Mouse (Mus musculus): Measurements from ENCODE around the gene Sec22b. TPM values are rescaled to one million over a fixed set of nuclear protein-coding genes. Genes with fewer than 3 reads are reported as not detected.

Sec22b gene
- total RNA-seq, 2 experiments from 2014 or later, result 93.0 to 193 TPM

GRCm38 (mm10) chr3:97901586-97901985, 596 bp downstream of the Sec22b start:
- DNase-seq (ENCODE audit: low spot score in 2 of 2), result no peak

- no peak for DNase-seq (ENCODE audit: low spot score in 2 of 2)
These were observed 8.7 kb downstream of the Sec22b start for GRCm38 (mm10) chr3:97909737-97910136.

- no peak for DNase-seq (ENCODE audit: low spot score in 2 of 2)
These were observed 10.1 kb downstream of the Sec22b start for GRCm38 (mm10) chr3:97911093-97911492.

DNA sequence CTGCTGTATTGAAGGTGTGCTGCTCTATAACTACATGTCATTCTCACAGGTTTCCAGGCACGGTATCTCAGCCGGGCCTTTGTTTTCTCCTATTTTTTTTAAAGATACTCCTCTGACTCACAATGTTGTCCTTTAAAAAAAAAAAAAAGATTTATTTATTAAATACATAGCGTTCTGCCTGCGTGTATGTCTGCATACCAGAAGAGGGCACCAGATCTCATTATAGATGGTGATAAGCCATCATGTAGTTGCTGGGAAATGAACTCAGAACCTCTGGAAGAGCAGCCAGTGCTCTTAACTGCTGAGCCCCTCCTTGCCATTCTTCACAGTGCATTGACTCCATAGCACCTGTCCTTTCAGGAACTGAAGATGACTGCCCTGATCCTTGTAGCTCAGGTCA, 14.1 kb downstream of the Sec22b start:
- no peak for DNase-seq (ENCODE audit: low spot score in 2 of 2)

DNA sequence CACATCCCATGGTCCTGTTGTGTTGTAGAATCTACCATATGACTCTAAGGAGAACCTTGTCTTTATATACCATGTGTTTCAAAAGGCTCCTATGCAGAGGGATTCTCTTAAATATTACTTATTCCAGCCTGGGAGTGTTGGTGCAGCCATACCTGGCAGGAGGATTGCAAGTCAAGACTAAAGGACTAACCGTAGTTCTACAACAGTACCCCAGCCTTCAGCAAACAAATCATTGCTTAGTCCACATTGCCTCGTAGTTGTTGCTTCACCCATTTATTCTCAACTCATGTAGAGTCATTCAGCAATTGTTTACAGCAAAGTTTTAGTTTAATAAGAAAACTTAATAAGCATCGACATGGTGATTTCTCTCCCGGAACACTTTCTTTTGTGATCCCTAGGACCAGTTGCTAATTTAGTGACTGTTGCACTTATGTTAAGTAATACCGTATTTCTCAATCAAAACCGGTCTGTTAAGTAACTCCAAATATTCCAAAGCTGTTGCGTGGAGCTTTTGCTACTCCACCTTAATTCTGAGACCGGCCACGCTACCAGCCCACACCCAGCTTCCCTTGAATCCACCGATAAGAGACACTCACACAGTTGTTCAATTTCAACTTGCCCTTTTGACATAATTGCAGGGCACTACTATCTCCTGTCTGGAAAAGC, 18.0 kb downstream of the Sec22b start:
- no peak for DNase-seq (ENCODE audit: low spot score in 2 of 2)

DNA sequence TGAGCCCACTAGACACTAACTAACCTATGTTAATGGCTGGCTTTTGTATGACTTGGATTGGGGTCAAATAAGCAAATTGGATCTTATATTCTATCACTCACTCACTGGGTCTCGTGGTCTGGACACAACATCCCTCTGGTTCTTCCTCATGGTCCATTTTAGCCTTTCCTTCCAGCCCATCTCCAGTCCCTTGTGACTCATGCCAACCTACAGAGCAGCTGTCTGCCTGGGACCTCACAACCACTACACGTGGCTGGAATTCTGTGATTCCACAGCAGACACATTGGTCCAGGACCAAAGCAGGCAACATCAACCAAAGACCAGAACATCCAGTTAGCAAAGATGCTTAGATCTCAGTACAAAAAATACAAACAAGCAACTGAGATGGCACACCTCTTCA, 24.3 kb downstream of the Sec22b start:
- DNase-seq (ENCODE audit: low spot score in 2 of 2), result no peak

GRCm38 (mm10) chr3:97927322-97927721, 26.3 kb downstream of the Sec22b start:
- DNase-seq (ENCODE audit: low spot score in 2 of 2), result no peak

DNA sequence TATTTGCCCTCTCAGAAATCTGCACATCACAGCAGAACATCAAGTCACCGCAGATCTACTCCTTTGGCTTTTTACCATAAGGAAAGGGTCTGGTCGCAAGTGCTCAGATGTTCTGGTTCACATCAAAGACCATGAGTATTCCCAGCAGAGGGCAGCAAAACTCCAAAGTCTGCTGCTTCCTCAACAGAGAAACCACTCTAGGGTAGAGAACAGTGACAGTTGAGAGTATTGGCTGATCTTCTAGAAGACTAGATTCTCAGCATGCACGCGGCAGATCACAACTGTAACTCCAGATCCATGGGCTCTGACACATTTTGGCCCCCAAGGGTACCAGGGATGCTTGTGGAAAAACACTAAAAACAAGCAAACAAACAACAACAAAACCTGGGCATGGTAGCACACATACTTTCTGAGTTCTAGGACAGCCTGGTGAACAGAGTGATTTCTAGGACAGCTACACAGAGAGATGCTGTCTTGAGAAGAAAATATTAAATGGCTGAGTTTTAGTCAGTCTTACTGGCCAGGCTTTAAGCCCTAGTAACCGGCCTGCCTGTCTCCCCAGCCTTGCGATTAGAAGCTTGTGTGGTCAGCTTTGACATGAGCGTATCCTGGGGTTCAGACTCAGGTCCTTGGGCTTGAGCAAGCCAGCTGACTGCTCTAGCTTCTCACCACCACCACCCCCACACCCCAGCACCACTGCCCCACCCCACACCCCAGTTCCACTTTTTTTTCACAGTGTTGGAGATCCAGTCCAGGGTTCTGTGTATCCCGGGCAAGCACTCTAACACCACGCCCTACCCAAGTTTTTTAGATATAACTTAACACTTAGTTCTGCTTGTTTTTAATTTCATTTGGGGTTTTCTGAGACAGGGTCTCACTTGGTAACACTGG, 28.2 kb downstream of the Sec22b start:
- peak; percentile 62 to 68 for DNase-seq (ENCODE audit: low spot score in 2 of 2)

DNA sequence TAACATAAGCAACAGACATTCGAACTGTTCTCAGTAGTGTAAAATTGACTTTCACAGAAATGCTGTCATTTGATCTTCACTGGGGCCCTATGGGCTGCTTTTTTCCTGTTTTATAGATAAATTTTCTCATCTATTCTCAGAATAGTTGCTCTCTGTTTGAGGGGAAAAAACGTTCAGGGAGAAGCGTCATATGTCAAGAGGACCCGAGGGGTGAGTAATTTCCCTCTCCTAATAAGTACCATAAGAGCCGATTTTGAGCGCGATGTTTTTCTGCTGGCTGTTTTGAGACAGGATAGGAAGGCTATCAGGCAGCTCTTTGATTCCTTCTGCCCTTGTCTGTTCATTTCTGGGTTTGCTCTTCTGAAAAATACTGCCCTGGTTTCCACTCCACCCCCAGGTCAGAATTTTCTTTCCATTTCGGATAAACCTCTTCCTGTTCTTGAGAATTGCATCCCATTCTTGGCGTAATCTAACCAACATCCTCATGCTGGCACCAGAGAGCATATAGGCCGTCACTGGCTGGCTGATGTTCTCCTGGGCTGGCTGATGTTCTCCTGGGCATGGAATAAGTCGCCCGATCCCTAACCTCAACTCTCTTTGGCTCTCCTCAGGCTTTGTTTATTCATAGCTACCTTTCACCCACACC, 29.3 kb downstream of the Sec22b start:
- no peak for DNase-seq (ENCODE audit: low spot score in 2 of 2)

DNA sequence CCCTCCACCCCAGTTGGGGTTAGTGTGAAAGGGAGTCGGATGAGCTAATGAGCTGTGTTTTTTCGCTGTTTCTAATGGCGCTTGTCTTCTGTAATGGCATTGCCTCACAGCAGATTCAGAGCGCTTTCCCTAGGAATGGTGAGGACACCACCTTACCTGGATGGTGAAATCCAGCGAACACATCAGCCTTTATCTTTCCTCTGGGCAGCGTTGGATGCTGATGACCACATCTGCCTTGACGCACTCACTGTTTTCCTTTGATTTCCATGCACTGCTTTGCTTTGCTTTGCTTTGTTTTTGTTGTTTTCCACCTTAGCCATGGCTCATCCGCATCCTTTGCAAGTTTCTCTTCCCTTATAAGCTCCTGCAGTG, 29.8 kb downstream of the Sec22b start:
- no peak for DNase-seq (ENCODE audit: low spot score in 2 of 2)

GRCm38 (mm10) chr3:97931310-97931885, 30.4 kb downstream of the Sec22b start:
- DNase-seq (ENCODE audit: low spot score in 2 of 2), result no peak

- no peak for DNase-seq (ENCODE audit: low spot score in 2 of 2)
These were observed 31.1 kb downstream of the Sec22b start for GRCm38 (mm10) chr3:97932131-97932530.

- no peak for DNase-seq (ENCODE audit: low spot score in 2 of 2)
These were observed 31.8 kb downstream of the Sec22b start for GRCm38 (mm10) chr3:97932771-97933170.

DNA sequence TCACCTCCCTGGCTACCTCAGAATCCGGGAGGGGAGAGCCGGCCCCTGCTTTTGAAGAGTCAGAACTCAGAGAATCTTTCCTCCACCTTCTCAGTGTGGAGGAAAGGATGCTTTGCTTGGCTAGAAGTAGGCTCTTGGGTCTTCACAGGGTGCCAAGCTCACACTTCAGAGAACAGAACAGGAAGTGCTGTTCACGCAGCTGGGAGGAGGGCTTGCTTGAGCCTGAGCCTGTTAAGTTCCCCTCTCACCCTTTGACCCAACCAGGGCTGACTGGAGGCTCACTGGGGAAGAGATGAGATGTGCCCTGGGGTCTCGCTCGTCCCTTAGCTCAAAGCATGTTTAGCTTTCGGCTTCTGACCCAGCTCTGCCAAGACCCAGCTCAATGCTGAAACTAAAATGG, 32.3 kb downstream of the Sec22b start:
- no peak for DNase-seq (ENCODE audit: low spot score in 2 of 2)

- no peak for DNase-seq (ENCODE audit: low spot score in 2 of 2)
These were observed 32.8 kb downstream of the Sec22b start for GRCm38 (mm10) chr3:97933811-97934210.

- DNase-seq (ENCODE audit: low spot score in 2 of 2), result no peak
These were observed 33.6 kb downstream of the Sec22b start for GRCm38 (mm10) chr3:97934331-97935300.

DNA sequence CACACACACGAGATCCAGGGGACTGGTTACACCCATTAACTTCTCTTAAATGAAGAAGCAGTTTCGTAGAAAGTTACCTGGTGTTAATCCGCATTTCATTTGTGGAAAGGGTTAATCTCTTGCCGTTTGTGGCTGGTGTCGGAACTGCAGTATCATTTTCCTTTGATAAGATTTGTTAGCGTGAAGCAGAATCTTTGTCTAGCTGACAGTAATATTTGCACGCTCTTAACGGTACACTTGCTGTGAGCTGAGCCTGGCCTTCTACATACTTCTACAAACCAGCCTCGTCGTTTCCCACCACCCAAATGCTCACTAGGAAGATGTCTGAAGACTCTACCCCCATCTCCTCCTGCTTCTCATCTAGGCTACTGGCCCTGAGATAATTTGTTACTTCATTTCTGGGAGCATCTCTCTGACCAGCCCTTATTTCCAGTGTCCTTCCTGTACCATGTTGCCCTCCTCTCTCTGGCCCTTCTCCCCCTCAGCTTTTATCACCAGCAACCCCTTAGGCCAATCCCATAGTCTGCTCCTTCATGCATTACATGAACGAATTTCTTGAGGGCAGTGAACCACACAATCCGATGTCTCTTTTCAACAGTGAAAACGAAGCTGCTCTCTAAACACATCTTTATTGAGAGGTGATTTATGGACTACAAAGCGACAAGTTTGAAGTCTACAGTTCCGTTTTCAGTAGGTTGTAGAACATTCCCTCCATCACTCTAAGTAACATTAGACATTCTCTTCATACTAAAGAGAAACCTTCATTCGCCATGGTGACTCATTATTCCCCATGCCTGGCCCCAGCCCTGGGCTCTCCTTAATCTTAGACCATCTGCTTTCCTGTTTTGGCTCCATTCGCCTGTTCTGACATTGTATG, 36.3 kb downstream of the Sec22b start:
- DNase-seq (ENCODE audit: low spot score in 2 of 2), result no peak

DNA sequence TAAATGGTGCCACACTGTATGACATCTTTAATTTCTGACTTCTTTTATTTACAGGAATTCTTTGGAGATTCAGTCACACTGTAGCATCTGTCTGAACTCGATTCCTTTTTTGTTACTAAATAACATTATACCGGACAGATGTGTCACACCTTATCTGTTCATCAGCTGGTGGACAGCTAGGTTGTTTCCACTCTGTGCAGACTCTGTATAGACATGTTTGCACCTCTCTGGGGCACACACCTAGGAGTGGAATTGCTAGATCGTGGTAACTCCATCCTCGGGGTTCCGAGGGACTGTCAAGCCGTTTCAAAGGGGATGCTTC, 36.9 kb downstream of the Sec22b start:
- DNase-seq (ENCODE audit: low spot score in 2 of 2), result no peak

DNA sequence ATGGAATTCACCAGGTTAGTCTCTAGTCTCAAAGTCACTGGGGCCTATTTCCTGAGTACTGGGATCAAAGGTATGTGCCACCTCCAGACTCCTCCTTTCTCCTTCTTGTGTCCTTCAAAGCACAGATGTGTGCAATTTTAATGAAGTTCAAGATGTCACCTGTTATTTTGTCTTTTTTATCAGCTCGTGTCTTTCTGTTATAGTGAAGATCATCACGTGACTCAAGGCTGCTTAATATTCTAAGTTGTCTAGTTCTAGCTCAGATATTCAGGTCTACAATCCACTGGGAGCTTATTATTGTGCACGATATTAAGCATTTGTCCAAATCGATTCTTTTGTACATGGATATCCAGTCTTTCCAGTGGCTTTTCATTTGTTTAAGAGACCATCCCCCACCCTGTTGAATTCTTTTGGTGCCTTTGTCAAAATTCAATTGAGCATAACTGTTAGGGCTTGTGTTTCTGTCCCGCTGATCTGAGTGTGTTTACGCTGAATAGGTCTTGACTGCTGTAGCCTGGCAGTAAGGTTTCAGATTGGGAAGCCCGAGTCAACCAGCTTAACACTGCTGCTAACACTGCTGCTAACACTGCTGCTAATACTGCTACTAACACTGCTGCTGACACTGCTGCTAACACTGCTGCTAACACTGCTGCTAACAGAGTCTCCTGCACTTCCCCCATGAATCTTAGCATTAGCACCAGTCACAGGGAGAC, 38.0 kb downstream of the Sec22b start:
- DNase-seq (ENCODE audit: low spot score in 2 of 2), result no peak

Measured in adrenal gland, adult 18-20 months (tissue).